Mouse (Mus musculus) ES-E14 (cell line): ENCODE results near the gene Itpripl2. TPM values are rescaled to one million over a fixed set of nuclear protein-coding genes. Genes with fewer than 3 reads are reported as not detected.

Source experiments
- DNase-seq: peaks from one replicate; pipeline ENCODE4 v3.0.0-alpha.2; 2013; ENCODE audit warnings: low read depth, low spot score
- H3K27ac ChIP-seq: 2 replicates; pipeline ENCODE4 v1.5.1; 2012; ENCODE audit warnings: low read depth, mild to moderate bottlenecking, low read length, moderate library complexity, mixed read lengths; ENCODE audit not compliant: poor library complexity, insufficient read depth, severe bottlenecking
- H3K36me3 ChIP-seq: 2 replicates; pipeline ENCODE4 v1.6.1; 2012; ENCODE audit warnings: mild to moderate bottlenecking, low read length, moderate library complexity, mixed read lengths; ENCODE audit not compliant: control insufficient read depth, poor library complexity, insufficient read depth, severe bottlenecking
- H3K4me1 ChIP-seq, 2 experiments: fragments of 150-350 bp in 1 of 2; sonication (generic) in 1 of 2; 2 replicates each; pipeline ENCODE4 v1.6.1; 2012; ENCODE audit warnings: low read length in 2 of 2, mild to moderate bottlenecking in 1 of 2, mixed read lengths in 1 of 2; ENCODE audit not compliant: control insufficient read depth in 2 of 2, insufficient read depth in 2 of 2, poor library complexity in 1 of 2
- H3K4me3 ChIP-seq, 2 experiments: fragments of 150-350 bp in 1 of 2; sonication (generic) in 1 of 2; 2 replicates each; pipeline ENCODE4 v1.5.1; 2012; ENCODE audit warnings: low read length in 2 of 2, low read depth in 1 of 2, mild to moderate bottlenecking in 1 of 2, mixed read lengths in 1 of 2; ENCODE audit not compliant: insufficient read depth in 1 of 2, poor library complexity in 1 of 2, severe bottlenecking in 1 of 2
- H3K9ac ChIP-seq: 2 replicates; pipeline ENCODE4 v1.6.1; 2012; ENCODE audit warnings: low read depth, mild to moderate bottlenecking, low read length, mixed read lengths; ENCODE audit not compliant: poor library complexity, insufficient read depth, severe bottlenecking
- H3K9me3 ChIP-seq: fragments of 150-350 bp; sonication (generic); 2 replicates; pipeline ENCODE4 v1.6.1; 2012; ENCODE audit warnings: low read depth, mild to moderate bottlenecking, low read length; ENCODE audit not compliant: control insufficient read depth, insufficient read depth
- CHD2 ChIP-seq: IDR thresholded peaks from 2 replicates; pipeline ENCODE4 v1.6.1; 2014; ENCODE audit warnings: mild to moderate bottlenecking, low read depth, low read length, inconsistent platforms
- HCFC1 ChIP-seq: IDR thresholded peaks from 2 replicates; pipeline ENCODE4 v1.6.1; 2012; ENCODE audit warnings: low read length, inconsistent platforms, borderline replicate concordance; ENCODE audit not compliant: insufficient read depth
- MAFK ChIP-seq: IDR thresholded peaks from 2 replicates; pipeline ENCODE4 v1.6.1; 2014; ENCODE audit warnings: mild to moderate bottlenecking, low read depth, low read length, inconsistent platforms; ENCODE audit not compliant: insufficient read depth
- ZC3H11A ChIP-seq: IDR thresholded peaks from 2 replicates; pipeline ENCODE4 v1.6.1; 2012; ENCODE audit warnings: low read depth, mild to moderate bottlenecking, inconsistent platforms, low read length, borderline replicate concordance
- ZNF384 ChIP-seq: IDR thresholded peaks from 2 replicates; pipeline ENCODE4 v1.6.1; 2012; ENCODE audit warnings: low read depth, low read length, inconsistent platforms
- in situ Hi-C, 2 experiments: fragments of 600-800 bp; cut with MboI; formaldehyde crosslinking; loops; one replicate each; pipeline ENCODE4 v1.15.1; 2025; ENCODE audit warnings: low sequenced_read_pairs in 2 of 2, inconsistent platforms in 1 of 2; ENCODE audit not compliant: unreplicated experiment in 2 of 2
- total RNA-seq: library from RNA; depleted of rRNA; stranded (reverse); fragments of 300-350 nt; gene quantifications from 2 replicates; pipeline ENCODE4 v1.2.3, GENCODE M21; 2012; rRNA removed

Gene Itpripl2
- total RNA-seq, 1 experiment, result 9.7 TPM

GRCm38 (mm10) chr7:118443371-118443770, 48.4 kb downstream of the Itpripl2 start:
- no peak for DNase-seq
- no peaks in the 10 kb centered on the region for H3K4me1 ChIP-seq
- H3K36me3 ChIP-seq, result no peaks in the 10 kb centered on the region
- TF ChIP-seq CHD2 (no peak), ZNF384 (no peak), MAFK (no peak), HCFC1 (no peak), ZC3H11A (no peak)
- in situ Hi-C loops, result no loop called here
- 0 out of 4 replicates have a peak overlapping the region, but pooled peaks of 1 of the 2 experiments have one; percentile 2 for H3K4me3 ChIP-seq
- H3K9ac ChIP-seq, result no peak overlapping the region
- no peak overlapping the region for H3K27ac ChIP-seq
- no peaks in the 10 kb centered on the region for H3K9me3 ChIP-seq

GRCm38 (mm10) chr7:118441535-118441934, 50.2 kb downstream of the Itpripl2 start:
- Histone ChIP-seq H3K27ac (no peak overlapping the region), H3K4me1 (no peaks in the 10 kb centered on the region), H3K9me3 (no peaks in the 10 kb centered on the region), H3K36me3 (no peaks in the 10 kb centered on the region), H3K4me3 (no peak overlapping the region), H3K9ac (no peak overlapping the region)
- DNase-seq, result no peak
- TF ChIP-seq HCFC1 (no peak), ZC3H11A (no peak), CHD2 (no peak), MAFK (no peak), ZNF384 (no peak)
- in situ Hi-C loops, result no loop called here

- Histone ChIP-seq H3K9ac (no peak overlapping the region), H3K27ac (no peak overlapping the region), H3K4me3 (no peak overlapping the region), H3K36me3 (no peaks in the 10 kb centered on the region), H3K9me3 (no peaks in the 10 kb centered on the region), H3K4me1 (no peaks in the 10 kb centered on the region)
- TF ChIP-seq CHD2 (no peak), HCFC1 (no peak)
- no peak for DNase-seq
- in situ Hi-C loops, result no loop called here
Measured at GRCm38 (mm10) chr7:118437101-118437802, 54.5 kb downstream of the Itpripl2 start.

Other genes with a start within 250 kb of the Itpripl2 start
- 55.3 and 61.9 TPM in 2 replicates for gene Smg1, start 248.3 kb downstream of the Itpripl2 start, total RNA-seq
- gene Syt17, start 43.8 kb downstream of the Itpripl2 start, total RNA-seq, result 0.53 and 0.67 TPM in 2 replicates
- 56.1 and 63.7 TPM in 2 replicates for gene Coq7, start 41.4 kb upstream of the Itpripl2 start, total RNA-seq
- 2.7 and 2.9 TPM in 2 replicates for gene Tmc7, start 92.8 kb upstream of the Itpripl2 start, total RNA-seq
- 0.80 and 0.90 TPM in 2 replicates for gene Tmc5, start 105.3 kb upstream of the Itpripl2 start, total RNA-seq
- gene Gde1, start 213.8 kb upstream of the Itpripl2 start, total RNA-seq, result 57.6 and 70.7 TPM in 2 replicates
- gene Ccp110, start 220.6 kb upstream of the Itpripl2 start, total RNA-seq, result 25.8 and 28.6 TPM in 2 replicates
- 36.8 and 49.2 TPM in 2 replicates for gene Vps35l, start 248.3 kb upstream of the Itpripl2 start, total RNA-seq